9 mouse cellular contexts compared by ENCODE assay signal in genomic region chr4:99881882-99882281, GRCm38 (mm10). TPM values are rescaled to one million over a fixed set of nuclear protein-coding genes. Genes with fewer than 3 reads are reported as not detected.
DNase-seq lines count a peak whose midpoint lies in the region; ATAC-seq and TF ChIP-seq lines count a peak whose summit lies in the region.
"Had no signal": no experiment of that assay in that cellular context is flagged by ENCODE, and none has a peak within 500 bp of the region (broad histone marks: within the 10 kb centered on the region; RNA-seq: fewer than 3 reads in every experiment).

No protein-coding gene starts in this region.

- no peak overlapping the region for H3K4me3 ChIP-seq in heart, postnatal 0 days (ENCODE audit: low read depth, low read length)
- no peak overlapping the region for H3K4me3 ChIP-seq in midbrain, postnatal 0 days (ENCODE audit: low read depth, low read length)
- no peak overlapping the region for H3K4me3 ChIP-seq in midbrain, embryonic 16.5 days (ENCODE audit: low read depth, low read length)
- H3K4me3 ChIP-seq: heart, embryonic 15.5 days had no signal

- no peak for ATAC-seq in heart, postnatal 0 days (ENCODE audit: insufficient read depth, low read depth)
- no peak for ATAC-seq in midbrain, postnatal 0 days (ENCODE audit: low FRiP score)
- no peak for ATAC-seq in midbrain, embryonic 16.5 days
- peak; percentile 39; the same call in 1 of the 2 replicates for ATAC-seq in megakaryocyte progenitor cell, adult 5-6 weeks (replicated peaks; ENCODE audit: poor library complexity)
- no peak for ATAC-seq in erythroblast, adult 5-6 weeks (replicated peaks; ENCODE audit: low FRiP score, poor library complexity, severe bottlenecking)

- no peaks in the 10 kb centered on the region for H3K9me3 ChIP-seq in heart, postnatal 0 days (replicated peaks; ENCODE audit: control insufficient read depth, low read length)
- H3K9me3 ChIP-seq in midbrain, postnatal 0 days (ENCODE audit: low read length): no peaks in the 10 kb centered on the region
- H3K9me3 ChIP-seq in midbrain, embryonic 16.5 days (replicated peaks; ENCODE audit: control insufficient read depth, low read length, poor library complexity, severe bottlenecking): no peaks in the 10 kb centered on the region
- H3K9me3 ChIP-seq: heart, embryonic 15.5 days had no signal

- peak; percentile 52 for TF ChIP-seq CTCF in heart, postnatal 0 days (IDR thresholded peaks at IDR 0.05; ENCODE audit: low read depth)
- peak; percentile 76 for TF ChIP-seq CTCF in midbrain, postnatal 0 days (IDR thresholded peaks at IDR 0.05)

- DNase-seq in heart, postnatal 0 days (ENCODE audit: low spot score): peak; percentile 19
- DNase-seq in heart, postnatal 25 days (ENCODE audit: low spot score): no peak
- DNase-seq in midbrain, postnatal 0 days (ENCODE audit: low spot score): peak; percentile 49
- DNase-seq in c-Kit-positive CD71-negative TER-119-negative erythroid progenitor cells, embryonic 14.5 days (ENCODE audit: low read depth): peak; percentile 14
- DNase-seq in frontal cortex, postnatal 25 days (ENCODE audit: low spot score in 2 of 2): no peak

- H3K27me3 ChIP-seq in heart, postnatal 0 days (ENCODE audit: control insufficient read depth, insufficient read depth, low read length): no peaks in the 10 kb centered on the region
- H3K27me3 ChIP-seq in midbrain, postnatal 0 days (ENCODE audit: insufficient read depth, low read length): no peaks in the 10 kb centered on the region
- no peaks in the 10 kb centered on the region for H3K27me3 ChIP-seq in midbrain, embryonic 16.5 days (ENCODE audit: control insufficient read depth, insufficient read depth, low read depth, low read length)
- H3K27me3 ChIP-seq: heart, embryonic 15.5 days had no signal

- no peaks in the 10 kb centered on the region for H3K36me3 ChIP-seq in heart, postnatal 0 days (replicated peaks; ENCODE audit: control insufficient read depth, insufficient read depth, low read length)
- H3K36me3 ChIP-seq in midbrain, postnatal 0 days (ENCODE audit: insufficient read depth, low read length): no peaks in the 10 kb centered on the region
- H3K36me3 ChIP-seq in midbrain, embryonic 16.5 days (ENCODE audit: control insufficient read depth, insufficient read depth, low read length): no peaks in the 10 kb centered on the region
- H3K36me3 ChIP-seq: heart, embryonic 15.5 days had no signal

- no peaks in the 10 kb centered on the region for H3K4me1 ChIP-seq in heart, postnatal 0 days (ENCODE audit: control insufficient read depth, insufficient read depth)
- no peaks in the 10 kb centered on the region for H3K4me1 ChIP-seq in midbrain, postnatal 0 days (ENCODE audit: insufficient read depth, low read length)
- no peaks in the 10 kb centered on the region for H3K4me1 ChIP-seq in midbrain, embryonic 16.5 days (ENCODE audit: control insufficient read depth, insufficient read depth, low read length)

- H3K9ac ChIP-seq in heart, postnatal 0 days (replicated peaks; ENCODE audit: low read depth, low read length): no peak overlapping the region
- H3K9ac ChIP-seq in midbrain, postnatal 0 days (replicated peaks; ENCODE audit: low read length, poor library complexity, severe bottlenecking): no peak overlapping the region
- H3K9ac ChIP-seq in midbrain, embryonic 16.5 days (ENCODE audit: low read depth, low read length): no peak overlapping the region
- H3K9ac ChIP-seq: heart, embryonic 15.5 days had no signal

- intact Hi-C loops in heart, postnatal 25 days (cut with DNase I): no loop called here

- no peak overlapping the region for H3K27ac ChIP-seq in heart, postnatal 0 days (ENCODE audit: low read depth)
- H3K27ac ChIP-seq in midbrain, postnatal 0 days (ENCODE audit: low read depth, low read length): no peak overlapping the region
- no peak overlapping the region for H3K27ac ChIP-seq in midbrain, embryonic 16.5 days (ENCODE audit: low read length)

- H3K4me2 ChIP-seq in heart, postnatal 0 days (ENCODE audit: low read depth, low read length): no peak overlapping the region
- no peak overlapping the region for H3K4me2 ChIP-seq in midbrain, postnatal 0 days (ENCODE audit: low read depth, low read length, poor library complexity, severe bottlenecking)
- no peak overlapping the region for H3K4me2 ChIP-seq in midbrain, embryonic 16.5 days (ENCODE audit: low read length)
- H3K4me2 ChIP-seq: heart, embryonic 15.5 days had no signal

- TF ChIP-seq EP300 in heart, postnatal 0 days (IDR thresholded peaks at IDR 0.05; ENCODE audit: low read depth): no peak

RNA-seq across cellular contexts. Expression of gene Pgm1, which starts 47.3 kb away (rescaled TPM):
- 271 and 313 TPM in 2 replicates for total RNA-seq in heart, postnatal 0 days (2014; rRNA removed; ENCODE audit: low replicate concordance)
- 208 and 220 TPM in 2 replicates for polyA plus RNA-seq in heart, postnatal 0 days (2015; fragmentation: Nextera tagmentation; extraction: Ambion mirVana)
- 100 to 1,000 TPM; 235 to 244 TPM for total RNA-seq in heart, postnatal 25 days (2021)
- total RNA-seq in midbrain, postnatal 0 days (2014; rRNA removed): 103 and 112 TPM in 2 replicates
- 106 and 114 TPM in 2 replicates for polyA plus RNA-seq in midbrain, postnatal 0 days (2015; fragmentation: Nextera tagmentation; extraction: Ambion mirVana)
- polyA plus RNA-seq in midbrain, embryonic 16.5 days (2015; fragmentation: Nextera tagmentation; extraction: Ambion mirVana): 78.2 and 91.5 TPM in 2 replicates
- total RNA-seq in megakaryocyte progenitor cell, adult 5-6 weeks (2015): 17.6 and 19.8 TPM in 2 replicates
- 42.3 and 43.0 TPM in 2 replicates for total RNA-seq in megakaryocyte progenitor cell, adult 5-6 weeks (2017)
- 3.3 and 4.0 TPM in 2 replicates for total RNA-seq in erythroblast, adult 5-6 weeks (2015; ENCODE audit: low replicate concordance)
- total RNA-seq in erythroblast, adult 5-6 weeks (2017; ENCODE audit: low replicate concordance): 2.1 and 6.6 TPM in 2 replicates

RNA-seq across cellular contexts. Expression of gene Itgb3bp, which starts 47.7 kb away (rescaled TPM):
- total RNA-seq in heart, postnatal 0 days (2014; rRNA removed; ENCODE audit: low replicate concordance): 1.1 and 9.7 TPM in 2 replicates
- polyA plus RNA-seq in heart, postnatal 0 days (2015; fragmentation: Nextera tagmentation; extraction: Ambion mirVana): 26.2 and 28.4 TPM in 2 replicates
- total RNA-seq in heart, postnatal 25 days (2021): 1 to 10 TPM; 6.1 to 6.6 TPM
- 2.9 and 6.4 TPM in 2 replicates for total RNA-seq in midbrain, postnatal 0 days (2014; rRNA removed)
- 6.6 and 8.8 TPM in 2 replicates for polyA plus RNA-seq in midbrain, postnatal 0 days (2015; fragmentation: Nextera tagmentation; extraction: Ambion mirVana)
- 12.4 and 12.9 TPM in 2 replicates for polyA plus RNA-seq in midbrain, embryonic 16.5 days (2015; fragmentation: Nextera tagmentation; extraction: Ambion mirVana)
- 26.8 and 29.2 TPM in 2 replicates for total RNA-seq in megakaryocyte progenitor cell, adult 5-6 weeks (2015)
- total RNA-seq in megakaryocyte progenitor cell, adult 5-6 weeks (2017): 24.4 and 28.7 TPM in 2 replicates
- total RNA-seq in erythroblast, adult 5-6 weeks (2015; ENCODE audit: low replicate concordance): 1.3 and 2.1 TPM in 2 replicates
- 1.7 and 1.9 TPM in 2 replicates for total RNA-seq in erythroblast, adult 5-6 weeks (2017; ENCODE audit: low replicate concordance)

RNA-seq across cellular contexts. Expression of gene Efcab7, which starts 52.9 kb away (rescaled TPM):
- total RNA-seq in heart, postnatal 0 days (2014; rRNA removed; ENCODE audit: low replicate concordance): 3.7 TPM in 1 of 2 replicates, not detected in the other
- 5.9 and 6.1 TPM in 2 replicates for polyA plus RNA-seq in heart, postnatal 0 days (2015; fragmentation: Nextera tagmentation; extraction: Ambion mirVana)
- 1 to 10 TPM; 1.7 to 3.1 TPM for total RNA-seq in heart, postnatal 25 days (2021)
- total RNA-seq in midbrain, postnatal 0 days (2014; rRNA removed): 8.6 and 19.4 TPM in 2 replicates
- polyA plus RNA-seq in midbrain, postnatal 0 days (2015; fragmentation: Nextera tagmentation; extraction: Ambion mirVana): 8.3 and 10.0 TPM in 2 replicates
- polyA plus RNA-seq in midbrain, embryonic 16.5 days (2015; fragmentation: Nextera tagmentation; extraction: Ambion mirVana): 11.7 and 13.0 TPM in 2 replicates
- total RNA-seq in megakaryocyte progenitor cell, adult 5-6 weeks (2015): 15.5 and 18.7 TPM in 2 replicates
- 4.3 and 10.8 TPM in 2 replicates for total RNA-seq in megakaryocyte progenitor cell, adult 5-6 weeks (2017)
- total RNA-seq in erythroblast, adult 5-6 weeks (2015; ENCODE audit: low replicate concordance): 1.3 and 15.9 TPM in 2 replicates
- total RNA-seq in erythroblast, adult 5-6 weeks (2017; ENCODE audit: low replicate concordance): 2.1 TPM in 1 of 2 replicates, not detected in the other

Comparison
In these comparisons a context has a peak if more than half of its experiments do, and no peak if none do; other contexts are left out.
1. DNase-seq: peak in heart, postnatal 0 days (single experiment), midbrain, postnatal 0 days (single experiment) and c-Kit-positive CD71-negative TER-119-negative erythroid progenitor cells, embryonic 14.5 days (single experiment); none in heart, postnatal 25 days (single experiment) and frontal cortex, postnatal 25 days (0 of 2).